Mouse (Mus musculus) kidney, postnatal 14 days (tissue): ENCODE data around the gene Gadd45gip1.

Experiments
- DNase-seq: peaks from one replicate; pipeline ENCODE4 v3.0.0; 2022; ENCODE audit warnings: mixed read lengths

Gadd45gip1 gene

DNA sequence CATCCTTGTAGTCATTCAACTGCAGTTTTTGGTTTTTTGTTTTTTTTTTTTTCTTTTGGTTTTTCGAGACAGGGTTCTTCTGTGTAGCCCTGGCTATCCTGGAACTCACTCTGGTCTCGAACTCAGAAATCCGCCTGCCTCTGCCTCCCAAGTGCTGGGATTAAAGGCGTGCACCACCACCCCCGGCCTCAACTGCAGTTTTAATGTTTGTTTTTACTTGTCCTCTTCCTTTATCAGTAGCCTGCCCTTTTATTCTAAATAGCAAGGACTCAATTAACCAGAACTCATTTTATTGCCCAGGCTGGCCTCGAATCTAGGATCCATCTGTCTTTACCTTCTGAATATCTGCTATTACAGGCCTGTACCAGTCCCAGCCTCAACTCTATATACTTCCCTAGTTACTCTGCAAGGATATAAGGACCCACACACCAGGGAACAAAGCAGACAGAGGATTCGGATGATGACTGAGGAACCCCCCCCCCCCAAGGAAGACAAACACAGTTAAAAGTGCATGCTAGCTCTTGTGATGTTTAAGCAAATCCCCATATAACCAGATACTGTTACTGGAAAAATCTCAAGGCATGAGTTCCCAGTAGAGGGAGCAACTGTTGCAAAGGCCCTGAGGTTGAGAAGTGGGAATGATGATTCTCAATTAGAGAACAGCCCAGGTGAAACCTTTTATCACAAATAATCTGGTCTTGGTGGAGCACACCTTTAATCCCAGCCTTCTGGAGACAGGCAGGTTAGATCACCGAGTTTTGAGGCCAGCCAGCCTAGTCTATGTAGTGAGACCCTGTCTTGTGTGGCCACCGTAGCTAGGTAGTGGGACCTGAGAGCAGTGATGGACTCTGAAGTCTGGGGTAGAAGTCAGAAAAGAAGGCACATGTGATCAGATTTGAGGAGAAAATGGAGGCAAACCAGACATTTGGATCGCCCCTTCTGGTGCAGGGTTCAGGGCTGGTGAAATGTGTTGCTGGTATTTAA lies 1.7 kb downstream of the Gadd45gip1 start:
- no peak for DNase-seq

DNA sequence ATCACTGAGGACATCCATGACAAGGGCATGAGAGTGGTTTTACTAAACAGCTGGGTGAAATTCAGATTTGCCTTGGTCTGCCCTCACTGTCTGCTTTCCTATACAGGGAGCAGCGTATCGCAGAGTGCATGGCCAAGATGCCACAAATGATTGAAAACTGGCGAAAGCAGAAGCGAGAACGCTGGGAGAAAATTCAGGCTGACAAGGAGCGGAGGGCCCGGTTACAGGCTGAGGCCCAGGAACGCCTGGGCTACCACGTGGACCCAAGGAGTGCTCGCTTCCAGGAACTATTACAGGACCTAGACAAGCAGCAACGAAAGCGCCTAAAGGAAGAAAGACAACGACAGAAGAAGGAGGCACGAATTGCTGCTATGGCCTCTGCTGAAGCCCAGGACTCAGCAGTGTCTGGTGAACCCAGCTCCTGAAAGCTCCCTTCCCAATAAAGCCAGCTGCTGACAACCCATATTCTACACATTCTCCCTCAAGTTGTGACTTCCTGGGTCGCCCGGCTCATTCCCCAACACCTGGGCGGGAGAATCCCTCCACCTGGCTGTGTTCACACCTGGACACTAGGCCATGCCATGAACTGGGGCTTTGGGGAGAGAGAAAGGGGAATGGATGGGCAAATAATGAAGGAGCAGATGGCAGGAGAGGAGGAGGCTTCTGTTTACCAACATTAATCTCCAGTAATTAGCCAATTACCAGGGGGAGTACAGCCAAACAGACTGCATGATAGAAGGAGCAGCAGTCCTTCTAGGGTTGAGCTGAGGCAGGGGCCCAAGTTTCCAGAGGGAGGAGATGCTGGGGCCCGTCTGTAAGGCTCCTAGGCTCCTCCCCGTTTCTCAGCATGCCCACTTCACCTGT lies 2.9 kb downstream of the Gadd45gip1 start:
- no peak for DNase-seq

DNA sequence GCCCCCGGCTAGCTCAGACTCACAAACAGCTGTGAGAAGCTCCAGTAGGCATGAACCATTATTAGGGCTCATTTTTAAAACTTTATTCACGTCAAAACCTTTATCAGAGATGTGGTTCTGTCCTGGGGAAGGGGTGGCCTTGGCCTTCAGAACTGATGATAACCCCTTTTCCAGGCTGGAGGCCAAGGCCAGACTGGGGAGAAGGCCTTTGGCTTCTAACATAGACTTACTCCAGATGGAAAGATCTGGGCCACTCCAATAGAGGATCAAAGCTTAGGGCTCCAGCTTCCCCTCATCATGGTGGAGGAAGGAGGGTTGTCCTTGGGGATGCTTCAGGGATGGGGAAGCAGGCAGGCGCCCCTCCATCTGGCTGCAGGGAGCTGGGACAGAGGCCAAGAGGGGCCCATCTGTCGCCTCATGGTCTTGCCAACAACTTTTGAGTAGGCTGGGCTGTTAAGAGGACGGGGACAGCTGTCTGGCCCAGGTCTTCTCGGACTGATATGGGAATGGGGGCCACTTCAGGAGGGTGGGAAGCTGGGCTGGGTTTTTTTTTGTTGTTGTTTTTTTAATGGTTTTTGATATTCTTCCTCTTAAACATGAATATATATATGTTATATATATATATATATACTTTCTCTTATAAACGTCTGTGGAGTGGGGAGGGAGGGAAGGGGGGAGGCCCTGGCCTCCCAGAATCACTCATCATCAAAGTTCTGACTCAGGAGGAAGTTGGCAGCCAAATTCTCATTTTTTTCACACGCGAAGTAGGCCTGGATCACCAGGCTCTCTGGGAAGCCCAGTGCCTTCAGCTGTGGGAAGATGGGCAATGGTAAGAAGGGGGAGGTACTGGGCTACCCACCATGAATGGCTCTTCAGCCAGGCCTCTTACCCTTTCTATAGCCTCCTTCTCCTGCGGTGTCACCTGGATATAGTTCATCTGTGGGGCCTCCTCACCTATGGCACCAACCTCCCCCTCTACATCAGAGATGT lies 3.8 kb downstream of the Gadd45gip1 start:
- no peak for DNase-seq

DNA sequence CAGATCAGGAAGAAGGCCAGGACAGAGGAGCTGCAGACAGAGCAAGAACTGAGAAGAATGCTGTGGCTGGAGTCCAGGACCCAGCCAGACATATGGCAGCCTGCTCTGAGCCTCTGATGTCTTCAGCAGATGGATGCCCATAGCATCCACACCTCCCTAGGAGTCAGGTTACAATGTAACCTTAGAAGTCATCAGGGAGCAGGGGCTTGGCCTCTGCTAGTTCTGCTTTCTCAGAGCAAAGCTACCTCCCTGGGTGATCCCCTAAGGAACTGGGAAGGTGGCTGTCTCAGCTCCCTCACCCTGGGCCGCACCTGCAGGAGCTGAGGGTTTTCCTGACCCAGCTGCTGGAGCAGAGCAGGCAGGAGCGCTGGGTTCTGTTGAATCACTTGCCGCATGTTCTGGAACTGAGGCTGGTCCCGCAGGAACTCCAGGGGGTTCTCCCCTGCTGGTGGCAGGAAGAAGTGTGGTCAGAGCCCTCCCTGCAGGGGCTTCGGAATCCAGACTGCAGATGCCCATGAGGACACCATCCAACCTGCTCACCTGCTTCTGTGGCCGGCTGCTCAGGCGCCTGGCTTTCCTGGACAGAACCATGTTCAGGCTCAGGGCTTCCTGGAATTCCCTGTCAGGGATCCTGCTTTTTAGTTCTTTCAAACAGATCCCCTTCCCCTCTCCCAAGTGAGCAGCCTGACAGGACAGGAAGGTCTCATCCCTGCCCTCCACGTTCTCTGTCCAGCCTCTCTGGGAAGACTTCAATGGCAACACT lies 6.0 kb downstream of the Gadd45gip1 start:
- no peak for DNase-seq

DNA sequence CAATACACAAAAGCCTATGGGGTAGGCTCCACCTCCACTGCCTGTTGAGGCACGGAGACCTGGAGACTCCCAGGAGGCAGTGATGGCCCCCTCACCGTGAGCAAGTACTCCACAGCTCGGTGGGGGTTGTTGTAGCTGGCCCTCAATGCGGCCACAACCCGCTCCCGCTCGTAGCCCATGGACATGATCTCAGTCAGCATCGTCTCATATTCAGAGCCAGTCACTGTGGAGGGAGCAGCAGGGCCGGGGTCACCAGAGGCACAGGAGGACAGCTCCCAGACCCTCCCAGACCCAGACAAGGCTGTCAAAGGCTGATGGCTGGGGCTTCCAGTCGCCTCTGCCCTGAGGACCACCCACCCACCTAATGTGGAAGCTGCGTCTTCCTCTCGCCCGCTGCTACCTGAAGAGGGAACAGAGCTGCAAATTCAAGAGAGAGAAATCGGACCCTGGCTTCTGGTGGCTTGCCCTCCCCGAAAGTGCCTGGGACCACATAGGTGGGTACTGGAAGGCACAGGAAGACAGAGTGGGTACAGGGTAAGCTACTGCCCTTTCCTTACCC lies 6.7 kb downstream of the Gadd45gip1 start:
- DNase-seq = no peak

DNA sequence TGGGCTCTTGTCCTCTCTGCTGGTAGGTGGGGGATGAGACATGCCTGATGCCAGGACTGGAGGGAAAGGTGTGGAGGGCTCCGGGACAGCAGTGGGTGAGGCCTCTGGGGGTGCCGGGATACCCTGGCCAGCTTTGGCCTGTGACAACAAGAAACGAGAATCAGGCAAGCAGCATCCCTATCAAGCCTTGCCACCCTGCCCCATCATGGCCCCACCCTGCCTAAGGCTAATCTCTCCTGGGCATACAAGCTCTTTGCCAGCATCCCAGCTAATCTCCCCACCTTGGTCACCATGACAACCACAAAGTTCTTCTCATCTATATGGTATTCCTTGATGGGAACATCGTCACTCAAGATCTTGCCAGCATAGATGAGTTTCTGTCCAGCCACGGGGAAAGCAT lies 7.2 kb downstream of the Gadd45gip1 start:
- DNase-seq = no peak

DNA sequence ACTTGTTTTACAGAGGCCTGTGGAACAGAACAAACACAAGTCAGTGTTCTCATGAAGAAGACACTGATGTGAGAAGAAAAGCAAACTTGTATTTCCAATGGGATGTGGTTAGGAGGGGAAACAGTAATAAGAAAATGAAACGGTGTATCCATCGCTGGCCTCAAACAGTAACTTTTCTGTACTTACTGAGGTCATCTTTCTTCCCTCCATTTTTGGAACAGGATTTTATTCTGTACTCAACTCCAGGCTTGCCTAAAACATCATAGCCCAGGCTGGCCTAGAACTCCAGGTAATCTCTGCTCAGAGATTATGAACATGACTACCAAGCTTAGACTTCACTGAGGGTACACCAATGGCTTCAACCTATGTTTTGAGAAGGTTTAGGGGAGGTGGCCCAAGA lies 8.1 kb downstream of the Gadd45gip1 start:
- DNase-seq = no peak

DNA sequence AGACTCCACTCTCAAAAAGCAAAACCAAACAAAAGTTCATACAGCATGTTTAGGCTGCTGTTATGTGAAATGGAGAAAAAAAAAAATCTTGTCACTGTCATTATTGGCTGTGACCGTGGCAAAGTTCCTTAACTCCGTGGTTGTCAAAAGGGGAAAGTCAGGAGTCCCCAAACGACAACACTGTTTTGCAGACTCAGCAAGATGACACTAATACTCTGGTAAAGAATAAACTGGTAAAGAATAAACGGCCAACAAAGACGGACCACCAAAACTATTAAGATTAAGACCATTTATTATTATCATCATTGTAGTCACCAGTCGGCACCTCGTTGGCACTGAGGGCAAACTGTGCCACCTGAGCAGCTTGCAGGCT lies 8.5 kb downstream of the Gadd45gip1 start:
- no peak for DNase-seq

DNA sequence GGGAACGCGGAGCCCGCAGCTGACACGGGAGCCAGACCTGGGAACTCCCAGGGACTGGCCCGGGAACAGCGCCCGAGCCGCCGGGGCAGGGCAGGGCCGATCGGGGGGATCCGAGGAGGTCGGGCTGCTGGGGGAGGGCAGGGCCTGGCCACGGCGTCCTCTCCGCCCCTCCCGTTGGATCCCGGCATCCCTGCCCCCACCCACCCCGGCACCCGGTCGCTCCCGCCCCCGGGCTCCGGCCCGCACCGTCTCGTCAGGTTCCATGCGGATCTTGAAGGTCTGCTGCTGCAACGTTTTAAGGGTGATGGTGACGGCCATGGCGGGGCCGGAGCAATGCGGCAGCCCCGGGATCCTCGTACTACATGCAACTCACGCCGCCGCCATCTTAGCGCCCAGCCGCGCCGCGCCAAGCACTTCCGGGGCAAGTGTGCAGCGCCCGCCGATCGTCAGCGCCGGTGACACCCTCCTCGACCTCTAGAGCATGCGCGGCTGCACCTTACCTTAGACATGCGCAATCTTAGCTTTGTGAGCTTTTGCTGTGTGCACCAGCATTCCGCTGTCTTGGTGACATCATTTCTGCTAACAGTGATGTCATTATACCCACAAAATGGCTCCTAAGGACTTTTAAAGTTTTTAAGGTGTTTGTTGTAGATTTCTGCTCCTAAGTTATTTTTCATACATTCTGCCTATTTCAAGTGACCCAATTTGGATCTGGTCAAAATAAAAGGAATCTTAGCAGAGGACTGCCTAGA lies 9.1 kb downstream of the Gadd45gip1 start, which contains the start of gene Rad23a:
Gene Rad23a, minus strand, starts transcription at position 418 of the 752 bp plus-strand sequence.
- DNase-seq = peak; percentile 94

DNA sequence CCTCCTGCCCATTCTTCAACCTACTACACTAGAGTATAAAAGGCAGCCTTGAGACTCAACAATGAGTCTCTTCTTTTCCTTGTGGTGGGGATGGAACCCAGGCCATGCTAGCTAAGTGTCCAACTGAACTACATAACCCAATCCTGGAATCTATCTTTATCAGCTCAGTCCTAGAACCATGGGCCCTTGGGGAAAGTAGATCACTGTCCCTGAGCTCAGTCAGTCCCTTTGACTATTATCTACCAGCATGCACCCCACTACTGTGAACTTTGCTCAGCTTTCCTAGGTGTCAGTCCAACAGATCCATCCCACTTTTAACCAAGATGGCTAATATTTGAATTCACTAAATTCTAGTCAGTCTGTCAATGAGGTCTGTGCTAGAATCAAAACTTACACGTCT lies 10.2 kb downstream of the Gadd45gip1 start:
- DNase-seq = no peak

DNA sequence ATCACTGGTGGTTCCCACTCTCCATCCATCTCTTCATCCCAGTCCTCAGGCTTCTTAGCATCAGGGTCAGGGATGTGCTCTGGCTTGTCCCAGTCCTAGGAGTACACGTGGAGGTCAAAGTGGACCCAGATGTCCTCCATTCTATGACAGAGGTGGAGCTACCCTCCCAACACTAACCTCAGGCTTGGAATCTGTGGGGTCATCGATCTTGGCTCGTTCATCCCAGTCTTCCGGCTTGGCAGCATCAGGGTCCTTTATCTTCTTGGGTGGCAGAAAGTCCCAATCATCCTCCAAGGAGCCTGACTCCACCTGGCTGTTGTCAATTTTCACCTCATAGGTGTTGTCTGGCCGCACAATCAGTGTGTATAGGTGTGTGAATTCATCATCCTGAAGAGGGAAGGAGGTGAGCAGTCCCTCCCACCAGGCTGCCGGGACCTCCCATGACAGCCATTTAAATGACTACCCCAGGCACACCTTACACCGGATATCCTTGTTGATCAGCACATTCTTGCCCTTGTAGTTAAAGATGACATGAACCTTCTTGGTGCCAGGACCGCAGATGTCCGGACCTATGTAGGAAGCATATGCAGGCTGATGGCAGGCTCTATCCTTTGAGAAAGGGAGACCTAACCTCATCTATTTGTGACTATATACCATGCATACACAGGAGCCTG lies 13.2 kb downstream of the Gadd45gip1 start:
- DNase-seq = no peak

DNA sequence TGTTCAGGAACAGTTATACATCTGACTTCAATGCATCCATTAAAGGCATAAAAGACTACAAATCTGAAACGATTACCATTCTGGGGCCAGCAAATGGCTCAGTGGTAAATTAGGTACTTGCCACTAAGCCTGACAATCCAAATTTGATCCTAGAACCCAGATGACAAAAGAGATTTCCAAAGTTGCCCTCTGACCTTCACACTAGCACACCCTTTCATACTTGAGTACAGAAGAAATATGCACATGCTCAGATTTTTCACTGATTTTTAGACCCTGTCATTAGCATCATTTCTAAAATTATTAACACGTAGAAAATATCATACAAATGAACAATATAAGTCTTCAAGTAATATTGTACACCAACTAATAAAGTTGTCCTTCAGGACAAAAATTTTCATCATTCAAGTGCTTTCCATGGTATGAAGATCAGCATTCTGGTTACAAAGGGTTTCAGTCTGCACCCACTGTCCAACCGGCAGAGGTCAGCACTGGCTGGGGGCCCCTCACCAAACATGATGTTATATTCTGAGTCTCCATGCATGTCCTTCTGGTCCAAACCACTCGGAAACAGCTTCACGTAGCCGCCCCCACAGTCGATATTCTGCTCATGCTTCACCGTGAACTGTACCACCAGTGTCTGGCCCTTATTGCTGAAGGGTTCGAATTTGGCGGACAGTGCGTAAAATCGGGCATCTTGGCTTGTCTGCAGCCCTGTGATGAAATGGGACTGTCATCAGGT lies 14.2 kb downstream of the Gadd45gip1 start:
- peak; percentile 57 for DNase-seq

DNA sequence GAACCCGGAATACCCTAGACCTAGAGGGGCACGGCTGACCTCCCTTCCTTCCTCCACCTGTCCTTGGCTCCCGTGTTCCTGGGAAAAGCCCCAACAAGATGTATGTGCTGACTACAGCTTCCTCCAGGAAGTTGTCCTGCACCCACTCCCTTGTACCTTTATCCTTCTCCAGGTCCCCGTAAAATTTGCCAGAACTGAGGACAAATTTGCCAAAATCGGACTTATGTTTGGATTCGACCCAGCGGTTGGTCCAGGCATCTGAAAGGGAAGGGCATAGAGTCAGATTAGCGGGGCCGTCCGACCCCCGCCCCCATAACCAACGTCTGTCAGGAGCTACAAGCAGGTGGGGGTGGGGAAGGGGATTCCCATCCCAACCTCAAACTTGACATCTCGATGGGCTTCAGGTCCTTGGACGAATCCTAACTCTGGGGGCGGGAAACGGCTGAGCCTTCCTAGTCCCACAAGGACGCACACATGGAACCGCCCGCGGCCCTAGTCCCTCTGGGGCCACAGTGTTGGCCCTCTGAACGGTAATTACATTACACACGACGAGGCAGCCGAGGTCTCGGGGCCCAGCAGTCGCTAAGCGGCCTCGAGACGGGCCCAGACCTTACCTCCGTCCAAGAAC lies 14.9 kb downstream of the Gadd45gip1 start:
- DNase-seq = no peak

DNA sequence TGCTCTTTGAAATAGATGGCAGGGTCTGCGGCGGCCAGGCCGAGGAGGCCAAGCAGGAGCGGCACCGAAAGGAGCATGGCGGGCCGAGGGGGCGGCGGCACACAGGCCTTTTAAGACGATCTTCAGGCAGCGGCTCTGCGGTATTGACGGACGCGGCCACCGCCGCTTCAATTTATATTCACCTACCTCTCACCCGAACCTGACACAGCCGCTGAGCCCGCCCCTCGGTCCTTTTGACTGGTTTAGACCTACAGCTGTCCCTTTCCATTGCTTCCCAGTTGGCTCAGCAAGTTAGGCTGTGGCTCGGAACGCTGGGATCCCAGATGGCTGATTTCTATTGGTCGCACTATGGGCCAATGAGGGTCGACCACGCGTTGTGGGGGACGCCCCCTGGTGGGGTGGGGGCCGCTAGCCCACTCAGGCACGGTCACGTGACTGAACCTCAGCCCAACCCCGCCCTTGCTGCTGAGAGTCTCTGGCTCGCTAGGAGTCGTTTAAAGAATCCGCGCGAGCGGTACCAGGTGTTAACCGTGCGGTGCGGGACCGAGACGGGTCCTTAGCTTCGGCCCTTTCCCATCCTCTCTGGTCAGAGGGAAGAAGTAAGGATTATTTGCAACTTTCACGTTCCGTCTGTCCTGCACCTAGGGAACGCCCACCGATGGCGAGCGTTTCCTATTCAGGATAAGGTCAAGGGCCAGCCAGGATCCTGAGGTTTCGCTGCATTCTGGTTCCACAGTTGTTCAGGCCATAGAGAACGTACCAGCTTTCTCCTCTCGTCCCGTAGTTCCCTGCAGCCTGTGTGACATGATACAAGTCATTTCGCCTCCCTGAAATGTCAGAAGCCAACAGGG lies 15.6 kb downstream of the Gadd45gip1 start, which contains the start of gene Calr:
Gene Calr, minus strand, starts transcription at position 213 of the 851 bp plus-strand sequence.
- DNase-seq = peak; percentile 100

DNA sequence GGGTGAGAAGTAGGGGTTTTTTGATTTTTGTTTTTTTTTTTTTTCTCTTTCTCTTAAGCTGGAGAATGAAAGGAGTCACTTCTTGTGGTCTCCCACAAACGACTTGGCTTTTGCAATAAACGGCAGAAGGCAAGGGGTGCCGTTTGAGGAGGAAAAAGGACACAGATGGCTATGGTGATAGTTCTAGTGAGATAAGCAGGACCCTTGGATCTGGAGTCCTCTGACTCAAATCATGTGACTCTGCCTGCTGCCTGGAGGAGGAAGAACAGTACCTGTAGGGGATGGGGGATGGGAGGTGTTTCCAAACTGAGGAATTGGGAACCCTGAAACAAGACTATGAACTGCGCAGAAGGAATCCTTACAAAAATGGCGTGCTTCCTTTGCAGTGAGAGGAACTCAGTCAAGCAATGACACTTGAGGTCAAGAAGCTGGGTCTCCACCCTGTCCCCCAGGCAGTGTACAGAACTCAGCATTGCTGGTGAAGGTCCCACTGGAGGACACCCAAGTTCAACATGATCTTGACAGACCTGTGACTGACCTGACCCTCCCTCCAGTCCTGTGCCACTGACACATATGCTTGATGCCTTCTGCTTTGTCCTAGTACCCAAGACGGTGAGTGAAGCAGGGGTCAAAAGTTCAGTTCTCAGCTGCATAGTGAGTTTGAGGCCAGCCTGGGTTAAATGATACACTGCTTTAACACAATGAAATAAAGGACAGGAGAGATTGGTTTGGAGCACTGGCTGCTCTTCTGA lies 16.5 kb downstream of the Gadd45gip1 start:
- DNase-seq = no peak

DNA sequence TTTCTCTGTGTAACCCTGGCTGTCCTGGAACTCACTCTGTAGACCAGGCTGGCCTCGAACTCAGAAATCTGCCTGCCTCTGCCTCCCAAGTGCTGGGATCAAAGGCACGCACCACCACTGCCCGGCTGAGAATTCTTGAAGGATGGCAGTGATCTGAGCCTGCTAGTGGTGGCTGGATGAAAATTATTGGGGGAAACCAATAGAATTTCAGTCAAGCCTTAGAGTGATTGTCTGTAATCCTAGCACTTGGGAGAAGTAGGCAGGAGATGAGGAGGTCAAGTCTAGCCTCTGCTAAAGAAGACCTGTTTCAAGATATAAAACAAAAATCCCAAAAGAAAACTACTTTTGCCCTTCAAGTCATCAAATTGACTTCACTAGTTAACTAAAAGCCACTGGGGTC lies 25.1 kb downstream of the Gadd45gip1 start:
- no peak for DNase-seq
